Mouse (Mus musculus) adrenal gland, postnatal 25 days (tissue): ENCODE measurements around the gene Fbxo30. TPM values are rescaled to one million over a fixed set of nuclear protein-coding genes. Genes with fewer than 3 reads are reported as not detected.

Experiments used
- DNase-seq: peaks from one replicate; pipeline ENCODE4 v3.0.0; 2021; ENCODE audit warnings: mixed read lengths
- total RNA-seq: library from RNA; stranded (reverse); gene quantifications from 2 replicates; pipeline ENCODE4 v1.2.3, GENCODE M21; 2021

The Fbxo30 gene
- total RNA-seq, 1 experiment from 2014 or later = 26.2 TPM

- DNase-seq = no peak
Measured at GRCm38 (mm10) chr10:11322316-11322715, 41.2 kb downstream of the Fbxo30 start.

GRCm38 (mm10) chr10:11323202-11323898, 42.2 kb downstream of the Fbxo30 start:
- DNase-seq = no peak

- DNase-seq = no peak
Measured at GRCm38 (mm10) chr10:11326526-11326925, 45.4 kb downstream of the Fbxo30 start.

GRCm38 (mm10) chr10:11343205-11344141, 62.3 kb downstream of the Fbxo30 start, which contains the start of gene Epm2a:
Epm2a (plus strand) TSS chr10:11343404.
- DNase-seq = peak; percentile 88

- no peak for DNase-seq
Measured at GRCm38 (mm10) chr10:11344536-11345468, 63.7 kb downstream of the Fbxo30 start.

Other genes with a start within 250 kb of the Fbxo30 start
- gene Grm1, start 199.0 kb upstream of the Fbxo30 start, total RNA-seq = not detected in 2 replicates
- gene Shprh, start 131.9 kb upstream of the Fbxo30 start, total RNA-seq = 26.5 and 28.9 TPM in 2 replicates
- 9.5 and 15.1 TPM in 2 replicates for gene Epm2a, start 62.1 kb downstream of the Fbxo30 start, total RNA-seq